Mouse (Mus musculus) forebrain, embryonic 15.5 days (tissue): ENCODE measurements around the gene Utp3. TPM values are rescaled to one million over a fixed set of nuclear protein-coding genes. Genes with fewer than 3 reads are reported as not detected.

ENCODE experiments used
- ATAC-seq: fragments of 200-750 bp; cut with Nextera tagmentation; replicated peaks from 2 replicates; pipeline ENCODE4 v1.8.0; 2017; ENCODE audit warnings: mild to moderate bottlenecking, moderate TSS enrichment, moderate library complexity
- H3K27ac ChIP-seq: fragments of 300-500 bp; sonication (generic); replicated peaks from 2 replicates; pipeline ENCODE4 v1.5.1; 2015; ENCODE audit warnings: mild to moderate bottlenecking, inconsistent platforms
- H3K27me3 ChIP-seq: fragments of 300-500 bp; sonication (generic); 2 replicates; pipeline ENCODE4 v1.6.1; 2015; ENCODE audit warnings: inconsistent platforms
- H3K36me3 ChIP-seq: fragments of 300-500 bp; sonication (generic); 2 replicates; pipeline ENCODE4 v1.6.1; 2015; ENCODE audit warnings: mild to moderate bottlenecking, inconsistent platforms
- H3K4me1 ChIP-seq: fragments of 300-500 bp; sonication (generic); 2 replicates; pipeline ENCODE4 v1.6.1; 2015; ENCODE audit warnings: inconsistent platforms
- H3K4me2 ChIP-seq: fragments of 300-500 bp; sonication (generic); replicated peaks from 2 replicates; pipeline ENCODE4 v1.6.1; 2015; ENCODE audit warnings: mild to moderate bottlenecking, inconsistent platforms
- H3K4me3 ChIP-seq: fragments of 300-500 bp; sonication (generic); 2 replicates; pipeline ENCODE4 v1.5.1; 2015; ENCODE audit warnings: mild to moderate bottlenecking, inconsistent platforms
- H3K9ac ChIP-seq: fragments of 300-500 bp; sonication (generic); replicated peaks from 2 replicates; pipeline ENCODE4 v1.6.1; 2015; ENCODE audit warnings: mild to moderate bottlenecking, inconsistent platforms
- H3K9me3 ChIP-seq: fragments of 300-500 bp; sonication (generic); 2 replicates; pipeline ENCODE4 v1.6.1; 2016; ENCODE audit warnings: inconsistent platforms
- WGBS: fragments of 180-500 bp; shearing (Covaris S2); methylation state at CpG from one replicate; pipeline ENCODE4 v1.1.7; 2015; ENCODE audit warnings: mixed read lengths; 5-methylcytosine and 5-hydroxymethylcytosine counted together
- polyA plus RNA-seq: library from polyadenylated mRNA; unstranded; fragments of >200 nt; fragmentation: Nextera tagmentation; extraction: Ambion mirVana; gene quantifications from 2 replicates; pipeline ENCODE4 v1.2.1, GENCODE M21; 2015

Utp3 gene
- polyA plus RNA-seq, 1 experiment from 2014 or later: 49.8 TPM

- 93% methylated on average over 6 of the region's 6 CpGs for WGBS
- no peaks in the 10 kb centered on the region for H3K36me3 ChIP-seq
- no peaks in the 10 kb centered on the region for H3K9me3 ChIP-seq
- H3K4me1 ChIP-seq: peaks cover 24% of the 10 kb centered on the region
- no peak overlapping the region for H3K27ac ChIP-seq
- H3K9ac ChIP-seq: no peak overlapping the region
- H3K27me3 ChIP-seq: no peaks in the 10 kb centered on the region
- no peak overlapping the region for H3K4me2 ChIP-seq
- ATAC-seq: no peak
- no peak overlapping the region for H3K4me3 ChIP-seq
These were observed 27.1 kb downstream of the Utp3 start for GRCm38 (mm10) chr5:88581343-88581742.

GRCm38 (mm10) chr5:88583271-88584031 lies 29.2 kb downstream of the Utp3 start:
- Histone ChIP-seq H3K36me3 (no peaks in the 10 kb centered on the region), H3K27me3 (no peaks in the 10 kb centered on the region), H3K4me1 (peaks cover 43% of the 10 kb centered on the region), H3K4me2 (peak overlapping the region; percentile 85), H3K9ac (peak overlapping the region; percentile 80), H3K9me3 (no peaks in the 10 kb centered on the region), H3K27ac (peak overlapping the region; percentile 87), H3K4me3 (peak overlapping the region; percentile 67)
- ATAC-seq: peak; percentile 96
- WGBS: 9% methylated on average over 9 of the region's 9 CpGs

GRCm38 (mm10) chr5:88584061-88584460 lies 29.8 kb downstream of the Utp3 start:
- peak overlapping the region; percentile 67 for H3K4me3 ChIP-seq
- H3K9ac ChIP-seq: peak overlapping the region; percentile 80
- no peaks in the 10 kb centered on the region for H3K27me3 ChIP-seq
- peak overlapping the region; percentile 87 for H3K27ac ChIP-seq
- no peaks in the 10 kb centered on the region for H3K36me3 ChIP-seq
- 13% methylated on average over 9 of the region's 9 CpGs for WGBS
- peaks cover 49% of the 10 kb centered on the region for H3K4me1 ChIP-seq
- peak overlapping the region; percentile 85 for H3K4me2 ChIP-seq
- H3K9me3 ChIP-seq: no peaks in the 10 kb centered on the region
- peak; percentile 46 for ATAC-seq

GRCm38 (mm10) chr5:88586407-88587174 lies 32.3 kb downstream of the Utp3 start:
- WGBS: 58% methylated on average over 7 of the region's 7 CpGs
- H3K27ac ChIP-seq: 0 out of 2 replicates have a peak overlapping the region, but pooled peaks have one; percentile 19

GRCm38 (mm10) chr5:88587211-88587934 lies 33.1 kb downstream of the Utp3 start:
- peak overlapping the region; percentile 85 for H3K4me2 ChIP-seq
- peak; percentile 33 for ATAC-seq
- H3K27ac ChIP-seq: peak overlapping the region; percentile 53
- peak overlapping the region; percentile 67 for H3K4me3 ChIP-seq
- WGBS: 28% methylated on average over 13 of the region's 13 CpGs
- H3K9me3 ChIP-seq: no peaks in the 10 kb centered on the region
- peaks cover 50% of the 10 kb centered on the region for H3K4me1 ChIP-seq
- peak overlapping the region; percentile 48 for H3K9ac ChIP-seq
- H3K27me3 ChIP-seq: no peaks in the 10 kb centered on the region
- H3K36me3 ChIP-seq: peaks cover 3% of the 10 kb centered on the region; the same call in 1 of the 2 replicates

More at GRCm38 (mm10) chr5:88586407-88587174, 32.3 kb downstream of the Utp3 start:
- no peaks in the 10 kb centered on the region for H3K27me3 ChIP-seq
- peak overlapping the region; percentile 34 for H3K9ac ChIP-seq
- peaks cover 50% of the 10 kb centered on the region for H3K4me1 ChIP-seq
- H3K4me2 ChIP-seq: peak overlapping the region; percentile 85
- no peak for ATAC-seq
- H3K9me3 ChIP-seq: no peaks in the 10 kb centered on the region
- peaks cover 3% of the 10 kb centered on the region; the same call in 1 of the 2 replicates for H3K36me3 ChIP-seq
- peak overlapping the region; percentile 67 for H3K4me3 ChIP-seq

- Histone ChIP-seq H3K27me3 (no peaks in the 10 kb centered on the region), H3K27ac (no peak overlapping the region), H3K9ac (no peak overlapping the region), H3K4me2 (peak overlapping the region; percentile 1; the same call in 1 of the 2 replicates), H3K9me3 (no peaks in the 10 kb centered on the region), H3K36me3 (peaks cover 3% of the 10 kb centered on the region; the same call in 1 of the 2 replicates), H3K4me3 (no peak overlapping the region), H3K4me1 (peaks cover 44% of the 10 kb centered on the region)
- 47% methylated on average over 5 of the region's 5 CpGs for WGBS
- no peak for ATAC-seq
These were observed 34.2 kb downstream of the Utp3 start for GRCm38 (mm10) chr5:88588481-88588880.

- H3K4me2 ChIP-seq: no peak overlapping the region
- no peak overlapping the region for H3K4me3 ChIP-seq
- no peak for ATAC-seq
- peaks cover 3% of the 10 kb centered on the region; the same call in 1 of the 2 replicates for H3K36me3 ChIP-seq
- 88% methylated on average over 13 of the region's 13 CpGs for WGBS
- H3K4me1 ChIP-seq: peaks cover 6% of the 10 kb centered on the region
- H3K27ac ChIP-seq: no peak overlapping the region
- no peaks in the 10 kb centered on the region for H3K27me3 ChIP-seq
- H3K9ac ChIP-seq: no peak overlapping the region
- no peaks in the 10 kb centered on the region for H3K9me3 ChIP-seq
These were observed 39.3 kb downstream of the Utp3 start for GRCm38 (mm10) chr5:88593421-88594172.

GRCm38 (mm10) chr5:88594173-88594569 lies 39.9 kb downstream of the Utp3 start:
- Histone ChIP-seq H3K27me3 (no peaks in the 10 kb centered on the region), H3K9ac (no peak overlapping the region), H3K4me2 (no peak overlapping the region), H3K4me1 (peaks cover under 1% of the 10 kb centered on the region; the same call in 1 of the 2 replicates), H3K4me3 (no peak overlapping the region), H3K27ac (no peak overlapping the region), H3K9me3 (no peaks in the 10 kb centered on the region), H3K36me3 (peaks cover 5% of the 10 kb centered on the region)
- WGBS: 96% methylated on average over 7 of the region's 7 CpGs
- no peak for ATAC-seq

- H3K36me3 ChIP-seq: peaks cover 2% of the 10 kb centered on the region; the same call in 1 of the 2 replicates
- WGBS: 74% methylated on average over 5 of the region's 5 CpGs
These were observed 41.5 kb downstream of the Utp3 start for GRCm38 (mm10) chr5:88595537-88596455.

GRCm38 (mm10) chr5:88598961-88599360 lies 44.7 kb downstream of the Utp3 start:
- no peak for ATAC-seq
- Histone ChIP-seq H3K9me3 (no peaks in the 10 kb centered on the region), H3K9ac (no peak overlapping the region), H3K27ac (no peak overlapping the region), H3K36me3 (peaks cover 5% of the 10 kb centered on the region; the same call in 1 of the 2 replicates), H3K4me3 (no peak overlapping the region), H3K4me1 (no peaks in the 10 kb centered on the region), H3K4me2 (no peak overlapping the region), H3K27me3 (no peaks in the 10 kb centered on the region)
- WGBS: 94% methylated on average over 6 of the region's 6 CpGs

More at GRCm38 (mm10) chr5:88595537-88596455, 41.5 kb downstream of the Utp3 start:
- Histone ChIP-seq H3K4me1 (no peaks in the 10 kb centered on the region), H3K27me3 (no peaks in the 10 kb centered on the region), H3K9ac (no peak overlapping the region), H3K4me3 (no peak overlapping the region), H3K9me3 (no peaks in the 10 kb centered on the region), H3K4me2 (no peak overlapping the region), H3K27ac (no peak overlapping the region)
- ATAC-seq: no peak
